Mouse (Mus musculus): ENCODE data around the gene Prpsap1.

DNA sequence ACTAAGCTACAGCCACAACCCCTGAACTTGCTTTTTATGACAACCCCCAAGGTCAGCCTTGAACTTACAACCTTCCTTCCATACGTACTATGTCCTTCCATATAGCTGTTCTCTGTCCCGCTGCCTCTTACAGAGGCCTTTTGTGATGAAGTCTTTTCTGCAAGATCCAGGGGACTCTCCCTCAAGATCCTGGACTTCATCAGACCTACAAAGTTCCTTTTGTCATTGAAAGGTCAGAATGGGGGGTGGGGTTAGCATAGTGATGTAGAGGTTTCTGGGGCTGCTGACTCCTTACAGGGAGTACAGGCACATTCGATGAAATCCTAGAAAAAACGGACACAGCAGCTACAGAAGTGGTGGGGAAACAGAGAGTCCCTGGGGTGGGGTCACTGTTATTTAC, 34.2 kb downstream of the Prpsap1 start:
- TF ChIP-seq TCF3 (IDR thresholded peaks at IDR 0.05; ENCODE audit: insufficient read length, low read depth): no peak
- TF ChIP-seq POLR2A (IDR thresholded peaks at IDR 0.05; ENCODE audit: insufficient read length, low read depth): no peak
- no peak for TF ChIP-seq E2F4 (IDR thresholded peaks at IDR 0.05; ENCODE audit: insufficient read depth)
- no peak for TF ChIP-seq USF1 (IDR thresholded peaks at IDR 0.05; ENCODE audit: low read depth)
- TF ChIP-seq MYOD1 (IDR thresholded peaks at IDR 0.05; ENCODE audit: control insufficient read depth in 1 of 3, insufficient read length in 2 of 3, low read depth in 2 of 3): no peak
- no peak for TF ChIP-seq MAX (IDR thresholded peaks at IDR 0.05; ENCODE audit: low read depth)
